Mouse (Mus musculus) activated CD4-positive, CD25-positive, alpha-beta regulatory T cell, adult 4 months (primary cell): ENCODE results near the gene Pgs1. TPM values are rescaled to one million over a fixed set of nuclear protein-coding genes. Genes with fewer than 3 reads are reported as not detected.

Experiments
- ATAC-seq: one replicate; pipeline ENCODE4 v1.8.0; 2017
- polyA plus RNA-seq, 2 experiments: library from polyadenylated mRNA; unstranded; fragments of 100-300 nt; shearing (Covaris generic); gene quantifications; one replicate each; pipeline ENCODE4 v1.2.1; 2017

The Pgs1 gene
- polyA plus RNA-seq, 2 experiments from 2014 or later: 34.6 to 38.3 TPM

GRCm38 (mm10) chr11:117977694-117978360 is 8.3 kb upstream of the Pgs1 start:
- no peak for ATAC-seq

DNA sequence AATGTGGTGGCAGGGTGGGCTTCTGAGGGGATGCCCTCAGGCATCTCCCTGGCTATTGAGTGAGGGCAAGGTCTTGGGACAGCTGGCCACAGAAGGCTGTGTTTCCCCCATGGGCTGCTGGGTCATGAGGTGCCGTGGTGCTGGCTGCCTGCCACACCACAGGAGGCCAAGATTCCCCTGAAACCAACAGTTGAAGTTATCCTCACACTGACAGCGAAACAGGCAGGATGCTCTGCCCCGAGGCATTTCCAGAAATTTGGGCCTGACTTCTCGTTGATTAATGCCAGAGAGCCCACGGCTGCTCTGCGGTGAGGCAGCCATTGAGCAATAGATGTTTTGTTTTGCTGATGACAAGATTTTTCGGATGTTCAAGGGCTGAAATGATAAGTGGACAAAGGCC is 6.7 kb upstream of the Pgs1 start:
- no peak for ATAC-seq

- ATAC-seq: no peak
Observed at GRCm38 (mm10) chr11:117982426-117982825, 3.7 kb upstream of the Pgs1 start.

- no peak for ATAC-seq
Observed at GRCm38 (mm10) chr11:117983770-117984169, 2.3 kb upstream of the Pgs1 start.

GRCm38 (mm10) chr11:117987032-117987451 is 950 bp downstream of the Pgs1 start:
- ATAC-seq: peak; percentile 25

DNA sequence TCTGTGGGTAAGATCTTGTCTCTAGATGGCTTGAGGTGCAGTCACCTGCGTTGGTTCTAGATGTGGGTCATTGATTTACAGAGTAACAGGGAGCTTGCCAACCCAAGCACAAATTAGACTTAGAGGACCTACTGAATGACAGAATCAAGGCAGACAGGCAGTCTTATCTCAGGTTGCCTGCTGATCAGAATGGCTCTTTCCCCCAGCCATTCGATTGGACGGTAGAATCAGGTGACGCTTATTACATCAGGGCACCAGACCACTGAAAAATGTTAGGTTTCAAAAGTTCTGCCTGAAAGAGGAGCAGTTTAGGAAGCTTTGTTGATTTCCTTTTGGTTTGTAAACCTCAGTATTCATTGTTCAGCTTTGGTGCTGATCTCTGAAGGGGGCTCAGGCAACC is 1.9 kb downstream of the Pgs1 start:
- ATAC-seq: no peak

DNA sequence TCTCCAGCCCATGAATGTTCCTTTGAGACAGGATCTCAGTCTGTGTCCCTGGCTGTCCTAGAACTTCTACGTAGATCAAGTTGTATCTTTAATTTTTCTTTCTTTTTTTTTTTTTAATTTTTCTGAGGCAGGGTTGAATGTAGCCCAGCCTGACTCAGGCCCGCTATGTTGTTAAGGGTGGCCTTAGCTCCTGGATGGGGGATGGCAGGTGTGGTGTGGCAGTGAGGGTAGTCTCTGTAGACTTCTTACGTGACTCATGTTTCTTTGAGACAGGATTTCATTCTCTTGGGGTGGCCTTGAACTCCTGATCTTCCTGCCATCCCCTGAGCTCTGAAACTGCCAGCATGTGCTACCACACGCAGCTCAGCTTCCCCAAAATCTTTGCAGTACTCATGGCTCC is 3.1 kb downstream of the Pgs1 start:
- ATAC-seq: no peak

GRCm38 (mm10) chr11:117989926-117990325 is 3.8 kb downstream of the Pgs1 start:
- no peak for ATAC-seq

- peak; percentile 67 for ATAC-seq
Observed at GRCm38 (mm10) chr11:117991502-117992470, 5.7 kb downstream of the Pgs1 start.

DNA sequence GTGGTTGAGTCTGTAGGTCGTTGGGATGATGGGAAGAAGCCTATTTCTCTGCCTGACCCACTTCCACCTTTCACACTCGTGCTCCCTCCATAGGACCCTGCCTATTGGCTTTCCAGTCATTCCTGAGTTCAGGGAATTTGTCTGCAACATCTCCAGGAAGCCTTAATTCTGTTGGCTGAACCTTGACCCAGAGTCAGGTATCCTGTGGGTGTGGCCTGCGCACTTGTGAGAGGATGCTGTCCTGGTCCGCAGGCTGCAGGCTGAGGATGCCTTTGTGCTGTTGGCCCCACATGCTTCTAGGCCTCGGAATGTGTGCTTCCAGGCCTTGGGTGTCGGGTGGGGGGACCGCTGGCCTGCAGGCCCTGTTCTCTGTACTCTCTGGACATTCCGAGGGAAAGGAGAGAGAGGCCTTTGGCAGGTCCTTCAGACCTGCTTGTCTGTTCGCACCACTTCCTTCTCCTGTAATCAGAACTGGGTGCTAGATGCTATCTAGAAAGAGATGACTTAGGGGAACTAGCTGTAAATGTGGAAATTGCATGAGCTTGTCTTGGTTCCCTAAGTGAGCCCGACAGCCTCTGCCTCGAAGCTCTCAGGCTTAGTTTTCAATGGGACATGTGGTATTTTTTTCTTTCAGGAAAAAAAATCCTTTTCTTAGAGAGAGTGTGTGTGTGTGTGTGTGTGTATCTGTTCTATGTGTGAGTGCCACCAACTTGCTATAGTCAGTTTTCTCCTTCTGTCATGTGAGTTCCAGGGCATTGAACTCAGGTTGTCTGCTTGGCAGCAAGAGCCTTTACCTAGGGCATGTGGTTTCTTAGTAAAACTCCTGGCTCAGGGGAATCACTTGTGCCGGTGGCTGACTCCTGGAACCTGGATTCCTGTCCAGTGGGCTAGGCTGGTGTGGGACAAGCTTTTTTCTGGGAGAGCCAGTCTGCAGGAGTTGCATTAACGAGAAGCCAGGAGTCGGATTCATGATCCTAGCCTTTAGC is 7.4 kb downstream of the Pgs1 start:
- ATAC-seq: no peak

DNA sequence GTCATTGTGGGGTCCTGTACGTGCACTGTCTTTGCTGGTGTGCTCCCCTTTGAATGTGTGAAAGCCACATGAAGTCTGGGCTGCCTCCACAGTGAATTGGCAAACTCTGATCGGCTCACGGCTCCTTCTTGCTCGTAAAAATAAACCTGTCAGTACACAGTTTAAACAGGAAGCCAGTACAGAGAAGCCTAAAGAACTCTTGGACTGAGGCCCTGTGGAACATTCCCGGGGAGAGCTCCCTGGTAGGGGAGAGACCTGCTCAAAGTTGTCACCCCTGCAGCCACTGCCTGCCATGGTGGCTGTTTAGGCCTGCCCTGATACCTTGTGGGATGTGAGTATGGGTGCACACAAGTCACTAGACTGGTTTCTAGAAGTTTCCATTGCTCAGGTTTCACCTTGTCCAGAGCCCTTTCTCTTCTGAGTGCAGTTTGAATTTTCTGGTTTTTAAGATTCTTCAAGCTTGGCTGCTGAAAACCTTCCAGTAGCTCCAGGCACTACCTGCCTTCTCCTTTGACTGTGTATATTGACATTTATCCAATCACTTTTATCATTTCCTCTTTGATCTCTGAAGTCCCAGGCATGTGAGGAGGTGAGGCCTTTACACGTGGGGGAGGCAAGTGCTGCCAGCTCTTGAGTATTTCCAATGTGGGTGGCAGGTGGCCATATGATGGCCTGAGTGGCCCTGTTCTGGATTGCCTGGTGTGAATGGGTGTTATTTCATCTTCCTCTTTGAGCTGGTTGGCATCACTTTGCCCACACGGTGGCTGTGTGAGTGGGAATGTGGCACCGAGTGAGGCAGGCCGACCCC is 8.4 kb downstream of the Pgs1 start:
- ATAC-seq: peak; percentile 12

DNA sequence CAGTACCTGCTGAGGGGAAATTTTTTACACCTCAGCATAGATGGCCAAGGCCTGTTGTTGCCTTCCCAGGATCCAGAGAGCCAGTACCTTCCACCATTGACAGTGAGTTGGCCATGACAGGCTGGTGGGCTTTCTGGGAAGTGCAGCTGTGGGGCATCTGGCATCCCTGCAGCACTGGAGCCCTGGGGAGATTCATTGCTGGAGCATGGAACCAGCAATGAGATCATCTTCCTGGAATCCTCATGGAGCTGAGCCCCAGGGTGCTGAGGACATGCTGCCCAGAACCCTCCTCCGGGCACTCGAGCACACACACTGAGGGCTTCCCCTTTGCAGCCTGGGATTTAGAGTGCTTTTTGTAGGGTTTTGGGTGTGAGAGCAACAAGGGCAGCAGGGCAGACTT is 9.2 kb downstream of the Pgs1 start:
- ATAC-seq: no peak

DNA sequence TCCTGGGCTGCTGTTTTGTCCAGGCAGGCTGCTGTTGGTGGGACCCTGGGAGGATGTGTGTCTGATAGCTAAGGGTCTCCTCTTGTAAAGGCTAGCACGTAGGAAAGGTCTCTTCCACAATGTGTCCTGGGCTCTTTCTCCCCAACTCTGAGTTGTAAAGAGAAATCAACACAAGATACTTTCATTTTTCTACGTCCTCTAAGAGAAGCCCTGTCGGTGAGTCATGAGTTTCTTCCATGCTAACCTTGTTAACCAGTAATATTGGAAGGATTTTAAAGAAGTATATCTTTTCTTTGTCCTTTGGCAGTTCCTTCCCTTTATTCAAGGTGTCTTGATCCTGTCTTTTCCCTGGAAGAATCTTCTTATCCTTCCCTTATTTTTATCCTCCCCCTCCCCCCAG is 9.6 kb downstream of the Pgs1 start:
- ATAC-seq: no peak

DNA sequence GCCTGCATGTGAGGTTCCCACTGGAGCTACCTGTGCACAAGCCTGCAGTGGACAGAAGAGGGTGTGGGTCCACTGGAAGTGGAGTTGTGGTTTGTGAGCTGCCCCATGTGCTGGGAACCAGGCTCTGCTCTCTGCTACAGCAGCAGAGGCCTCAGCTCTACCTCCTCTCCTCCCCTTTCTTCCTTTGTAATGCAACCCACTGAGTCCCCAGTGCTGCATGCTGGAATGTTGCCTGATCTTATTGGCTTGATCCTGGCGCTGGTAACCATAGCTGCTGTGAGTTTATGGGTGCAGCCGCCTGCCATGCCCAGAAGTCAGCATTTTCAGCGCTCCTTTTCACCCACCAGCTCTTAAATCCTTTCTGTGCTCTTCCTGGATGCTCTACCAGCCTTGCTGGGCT is 10.0 kb downstream of the Pgs1 start:
- no peak for ATAC-seq

- ATAC-seq: no peak
Observed at GRCm38 (mm10) chr11:117997085-117997484, 11.0 kb downstream of the Pgs1 start.

DNA sequence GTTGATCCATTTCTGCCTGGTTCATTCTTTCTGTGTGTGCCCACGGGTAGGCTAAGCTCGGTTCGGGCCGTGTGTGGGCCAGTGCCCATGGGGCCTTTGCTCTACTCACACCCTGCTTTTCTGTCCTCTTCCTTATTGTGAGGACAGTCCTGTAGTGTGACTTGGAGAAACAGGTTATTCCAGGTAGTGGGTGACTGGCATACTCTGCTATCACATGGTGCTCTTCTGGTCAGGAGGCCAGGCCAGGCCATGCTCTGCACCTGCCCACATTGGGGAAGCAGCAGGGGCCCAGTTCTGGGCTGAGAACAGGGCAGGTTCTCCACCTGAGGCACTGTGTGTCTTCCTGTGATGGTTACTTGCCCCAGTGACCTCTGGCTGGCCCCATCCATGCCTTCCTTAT is 12.3 kb downstream of the Pgs1 start:
- no peak for ATAC-seq

- ATAC-seq: no peak
Observed at GRCm38 (mm10) chr11:117999260-117999934, 13.3 kb downstream of the Pgs1 start.

DNA sequence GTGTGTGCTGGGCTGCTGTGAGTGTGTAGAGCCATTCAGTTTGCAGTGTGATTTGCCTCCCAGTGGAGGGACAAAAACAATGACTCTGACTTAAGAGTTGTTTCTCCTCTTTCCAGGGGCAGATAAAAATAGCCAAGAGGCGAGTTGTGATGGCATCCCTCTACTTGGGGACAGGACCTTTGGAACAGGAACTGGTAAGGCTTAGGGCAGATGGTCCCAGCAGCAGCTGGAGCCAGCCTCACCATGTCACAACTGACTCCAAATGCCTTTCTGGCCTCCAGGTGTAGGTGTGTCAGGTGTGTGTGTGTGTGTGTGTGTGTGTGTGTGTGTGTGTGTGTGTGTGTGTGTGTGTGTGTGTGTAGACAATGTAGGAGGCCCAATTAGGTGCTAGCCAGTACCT is 14.0 kb downstream of the Pgs1 start:
- ATAC-seq: no peak

DNA sequence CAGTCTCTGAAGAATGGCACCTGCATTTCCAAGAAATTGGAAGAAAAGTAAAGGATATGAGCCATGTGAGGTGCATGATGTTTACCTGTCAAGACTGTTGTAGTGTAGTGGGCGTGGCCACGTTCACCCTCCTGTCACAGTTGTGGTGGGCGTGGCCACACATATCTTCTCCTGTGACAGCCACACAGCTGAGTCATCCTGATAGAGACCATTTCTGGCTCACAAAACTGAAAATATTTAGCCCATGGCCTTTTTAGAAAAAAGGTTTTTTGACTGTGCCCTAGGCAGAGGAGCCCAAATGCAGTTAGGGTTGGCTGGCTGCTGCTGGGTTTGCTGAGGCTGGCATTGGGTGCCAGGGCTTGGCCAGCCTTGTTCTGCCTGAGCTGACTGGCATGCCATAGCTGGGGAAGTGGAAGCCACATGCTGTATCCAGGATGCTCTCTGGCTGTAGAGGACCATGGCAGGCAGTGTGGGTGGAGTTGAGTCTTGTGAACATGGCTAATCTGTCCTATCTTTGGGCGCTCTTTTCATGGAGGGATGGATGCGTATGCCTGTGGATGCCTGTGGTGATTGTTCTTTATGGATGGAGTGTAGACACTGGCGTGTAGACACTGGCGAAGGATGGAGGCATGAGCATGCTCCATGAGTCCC is 14.6 kb downstream of the Pgs1 start:
- ATAC-seq: peak; percentile 49

GRCm38 (mm10) chr11:118003176-118003575 is 17.1 kb downstream of the Pgs1 start:
- ATAC-seq: no peak

- no peak for ATAC-seq
Observed at GRCm38 (mm10) chr11:118003718-118004117, 17.6 kb downstream of the Pgs1 start.
